Mouse (Mus musculus) liver, postnatal 0 days (tissue): ENCODE results near the gene Spata5.

Experiments used
- CTCF ChIP-seq: sonication (generic); IDR thresholded peaks from 2 replicates; pipeline ENCODE4 v1.5.1; 2016; ENCODE audit warnings: antibody characterized with exemption, low read depth
- EP300 ChIP-seq: IDR thresholded peaks from 2 replicates; pipeline ENCODE4 v1.6.1; 2016; ENCODE audit warnings: antibody characterized with exemption, low read depth, mild to moderate bottlenecking

DNA sequence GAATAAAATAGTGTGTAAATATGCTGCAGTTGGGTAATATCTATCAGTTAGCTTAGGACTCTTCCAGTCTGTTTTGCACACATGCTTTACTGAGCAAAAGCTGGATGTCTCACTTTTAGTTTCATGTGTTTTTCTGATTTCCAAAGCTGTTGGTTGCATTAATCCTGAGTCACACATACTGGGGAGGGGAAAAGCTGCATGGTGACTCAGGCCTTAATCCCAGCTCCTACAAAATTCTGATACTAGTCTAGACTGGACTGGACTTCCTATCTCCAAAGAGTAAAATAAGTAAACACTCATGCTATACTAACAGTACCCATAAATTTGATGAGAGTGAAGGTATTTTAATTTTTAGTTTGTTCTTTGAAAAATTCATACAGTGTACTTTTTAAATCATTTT is 84.2 kb downstream of the Spata5 start:
- no peak for TF ChIP-seq CTCF
- TF ChIP-seq EP300: no peak; the same call in 1 of the 2 replicates
